Mouse (Mus musculus) forebrain, embryonic 14.5 days (tissue): Measurements from ENCODE around the gene Lect2. TPM values are rescaled to one million over a fixed set of nuclear protein-coding genes. Genes with fewer than 3 reads are reported as not detected.

Source experiments
- ATAC-seq: fragments of 200-750 bp; cut with Nextera tagmentation; 2 replicates; pipeline ENCODE4 v1.8.0; 2017; ENCODE audit warnings: mild to moderate bottlenecking, moderate library complexity
- DNase-seq: peaks from one replicate; pipeline ENCODE4 v3.0.0-alpha.2; 2015; ENCODE audit warnings: low spot score
- H3K27ac ChIP-seq: fragments of 300-500 bp; sonication (generic); 2 replicates; pipeline ENCODE4 v1.5.1; 2014; ENCODE audit warnings: low read depth, mild to moderate bottlenecking, control low read depth, low read length, moderate library complexity
- H3K27me3 ChIP-seq: fragments of 300-500 bp; sonication (generic); replicated peaks from 2 replicates; pipeline ENCODE4 v1.6.1; 2014; ENCODE audit warnings: low read length, control low read depth, mixed read lengths; ENCODE audit not compliant: control insufficient read depth, insufficient read depth
- H3K36me3 ChIP-seq: fragments of 300-500 bp; sonication (generic); 2 replicates; pipeline ENCODE4 v1.6.1; 2014; ENCODE audit warnings: low read length, control low read depth; ENCODE audit not compliant: control insufficient read depth, insufficient read depth
- H3K4me1 ChIP-seq: fragments of 300-500 bp; sonication (generic); 2 replicates; pipeline ENCODE4 v1.6.1; 2014; ENCODE audit warnings: antibody characterized with exemption, low read length, control low read depth; ENCODE audit not compliant: control insufficient read depth, insufficient read depth
- H3K4me2 ChIP-seq: fragments of 300-500 bp; sonication (generic); 2 replicates; pipeline ENCODE4 v1.6.1; 2014; ENCODE audit warnings: mild to moderate bottlenecking, control low read depth, low read length
- H3K4me3 ChIP-seq: fragments of 300-500 bp; sonication (generic); 2 replicates; pipeline ENCODE4 v1.5.1; 2014; ENCODE audit warnings: low read depth, low read length, control low read depth
- H3K9ac ChIP-seq: fragments of 300-500 bp; sonication (generic); 2 replicates; pipeline ENCODE4 v1.6.1; 2014; ENCODE audit warnings: mild to moderate bottlenecking, low read length, control low read depth, moderate library complexity
- H3K9me3 ChIP-seq: fragments of 300-500 bp; sonication (generic); replicated peaks from 2 replicates; pipeline ENCODE4 v1.6.1; 2016; ENCODE audit warnings: low read length, control low read depth, mixed read lengths; ENCODE audit not compliant: control insufficient read depth
- WGBS: fragments of 180-500 bp; shearing (Covaris S2); extraction: QIAGEN DNeasy Blood & Tissue Kit; methylation state at CpG from one replicate; pipeline ENCODE4 v1.1.7; 2014; 5-methylcytosine and 5-hydroxymethylcytosine counted together
- polyA plus RNA-seq: library from polyadenylated mRNA; unstranded; fragments of >200 nt; fragmentation: Nextera tagmentation; extraction: Ambion mirVana; gene quantifications from 2 replicates; pipeline ENCODE4 v1.2.1, GENCODE M21; 2014

The Lect2 gene
- polyA plus RNA-seq, 1 experiment from 2014 or later, result not detected

DNA sequence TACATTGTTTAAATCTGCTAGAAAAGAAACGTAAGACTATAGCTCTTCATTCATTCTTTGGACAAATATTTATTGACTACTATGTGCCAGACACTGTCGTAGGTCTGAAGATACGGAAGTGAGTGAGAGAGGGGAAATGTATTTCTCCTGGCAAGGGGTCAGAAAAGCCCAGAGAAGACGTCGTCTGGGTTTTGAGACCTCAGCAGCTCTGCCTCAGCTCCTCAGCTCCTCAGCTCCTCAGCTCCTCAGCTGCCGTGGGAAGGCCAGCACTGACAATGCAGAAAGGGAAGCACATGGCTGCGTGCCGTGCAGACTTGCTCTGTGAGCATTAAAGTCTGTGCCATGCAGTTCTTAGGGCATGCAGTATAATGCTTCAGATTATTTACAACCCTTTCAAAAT lies 18.6 kb downstream of the Lect2 start:
- H3K9ac ChIP-seq, result no peak overlapping the region
- H3K9me3 ChIP-seq, result no peaks in the 10 kb centered on the region; the same call in 1 of the 2 replicates
- no peaks in the 10 kb centered on the region for H3K4me1 ChIP-seq
- WGBS, result 67% methylated on average over 8 of the region's 8 CpGs
- H3K27me3 ChIP-seq, result no peaks in the 10 kb centered on the region
- no peak overlapping the region for H3K4me3 ChIP-seq
- no peak overlapping the region for H3K4me2 ChIP-seq
- DNase-seq (no peak), ATAC-seq (no peak)
- H3K27ac ChIP-seq, result no peak overlapping the region
- H3K36me3 ChIP-seq, result no peaks in the 10 kb centered on the region

- Histone ChIP-seq H3K9me3 (no peaks in the 10 kb centered on the region), H3K36me3 (no peaks in the 10 kb centered on the region), H3K4me2 (no peak overlapping the region), H3K9ac (no peak overlapping the region), H3K4me3 (no peak overlapping the region), H3K27me3 (no peaks in the 10 kb centered on the region), H3K4me1 (no peaks in the 10 kb centered on the region), H3K27ac (no peak overlapping the region)
- ATAC-seq (no peak), DNase-seq (no peak)
- 82% methylated on average over 4 of the region's 4 CpGs for WGBS
Observed at GRCm38 (mm10) chr13:56529031-56529430, 19.3 kb downstream of the Lect2 start.

GRCm38 (mm10) chr13:56528281-56528680 lies 20.0 kb downstream of the Lect2 start:
- DNase-seq (no peak), ATAC-seq (no peak)
- Histone ChIP-seq H3K4me2 (no peak overlapping the region), H3K27ac (no peak overlapping the region), H3K9me3 (no peaks in the 10 kb centered on the region), H3K9ac (no peak overlapping the region), H3K36me3 (no peaks in the 10 kb centered on the region), H3K4me3 (no peak overlapping the region), H3K27me3 (no peaks in the 10 kb centered on the region), H3K4me1 (no peaks in the 10 kb centered on the region)
- WGBS, result 92% methylated on average over 11 of the region's 11 CpGs

- Histone ChIP-seq H3K36me3 (no peaks in the 10 kb centered on the region), H3K4me3 (no peak overlapping the region), H3K27me3 (no peaks in the 10 kb centered on the region), H3K27ac (no peak overlapping the region), H3K9me3 (no peaks in the 10 kb centered on the region), H3K4me2 (no peak overlapping the region), H3K4me1 (no peaks in the 10 kb centered on the region), H3K9ac (no peak overlapping the region)
- DNase-seq, result no peak
- ATAC-seq, result no peak
- WGBS, result 94% methylated on average over 7 of the region's 7 CpGs
Observed at GRCm38 (mm10) chr13:56527846-56528245, 20.5 kb downstream of the Lect2 start.

- H3K27ac ChIP-seq, result no peak overlapping the region
- no peaks in the 10 kb centered on the region for H3K9me3 ChIP-seq
- H3K4me1 ChIP-seq, result no peaks in the 10 kb centered on the region
- no peak overlapping the region for H3K4me2 ChIP-seq
- H3K27me3 ChIP-seq, result no peaks in the 10 kb centered on the region
- no peak overlapping the region for H3K9ac ChIP-seq
- no peak for ATAC-seq
- no peak overlapping the region for H3K4me3 ChIP-seq
- DNase-seq, result no peak
- 85% methylated on average over 12 of the region's 12 CpGs for WGBS
- no peaks in the 10 kb centered on the region for H3K36me3 ChIP-seq
Observed at GRCm38 (mm10) chr13:56526871-56527270, 21.4 kb downstream of the Lect2 start.

GRCm38 (mm10) chr13:56522821-56523167 lies 25.5 kb downstream of the Lect2 start:
- ATAC-seq, result no peak
- peak overlapping the region; percentile 60 for H3K4me3 ChIP-seq
- H3K27ac ChIP-seq, result no peak overlapping the region
- H3K9ac ChIP-seq, result peak overlapping the region; percentile 71
- H3K4me2 ChIP-seq, result peak overlapping the region; percentile 90
- DNase-seq, result no peak
- 6% methylated on average over 8 of the region's 8 CpGs for WGBS
- no peaks in the 10 kb centered on the region for H3K4me1 ChIP-seq
- H3K36me3 ChIP-seq, result no peaks in the 10 kb centered on the region
- H3K9me3 ChIP-seq, result no peaks in the 10 kb centered on the region
- no peaks in the 10 kb centered on the region for H3K27me3 ChIP-seq

GRCm38 (mm10) chr13:56522081-56522820 lies 26.1 kb downstream of the Lect2 start, which contains the start of gene Fbxl21:
Gene Fbxl21 (plus strand): TSS chr13:56522472.
- Histone ChIP-seq H3K36me3 (no peaks in the 10 kb centered on the region), H3K4me2 (peak within 1 kb of the TSS; percentile 90), H3K27ac (no peak within 1 kb of the TSS), H3K27me3 (no peaks in the 10 kb centered on the region), H3K4me1 (no peaks in the 10 kb centered on the region), H3K9me3 (no peaks in the 10 kb centered on the region), H3K9ac (peak within 1 kb of the TSS; percentile 71), H3K4me3 (peak within 1 kb of the TSS; percentile 60)
- WGBS, result under 1% methylated on average over 55 of the region's 56 CpGs
- ATAC-seq (peak; percentile 99), DNase-seq (peak; percentile 90)

DNA sequence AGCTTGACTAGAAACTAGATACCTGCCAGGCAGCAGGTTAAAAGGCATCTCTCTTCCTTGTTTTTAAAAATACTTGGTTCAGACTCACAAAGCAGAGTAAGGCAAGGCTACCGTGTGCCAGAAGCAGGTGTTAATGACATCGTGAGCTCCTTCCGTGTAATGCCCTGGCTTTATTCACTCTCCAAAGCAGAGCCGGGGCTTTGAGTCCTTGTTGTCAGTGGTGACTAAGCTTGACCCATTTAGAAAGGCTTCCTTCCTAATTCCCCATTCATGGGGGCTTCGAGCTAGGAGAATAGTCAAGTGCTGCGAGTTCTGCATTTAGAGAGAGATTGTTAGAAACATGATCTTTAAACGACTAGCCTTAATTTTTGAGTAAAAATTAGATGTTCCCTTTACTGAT lies 31.5 kb downstream of the Lect2 start:
- Histone ChIP-seq H3K27me3 (no peaks in the 10 kb centered on the region), H3K4me1 (no peaks in the 10 kb centered on the region), H3K4me3 (no peak overlapping the region), H3K27ac (no peak overlapping the region), H3K9me3 (no peaks in the 10 kb centered on the region; the same call in 1 of the 2 replicates), H3K36me3 (no peaks in the 10 kb centered on the region), H3K4me2 (no peak overlapping the region), H3K9ac (no peak overlapping the region)
- ATAC-seq, result no peak
- peak; percentile 20 for DNase-seq
- 4% methylated on average over 7 of the region's 7 CpGs for WGBS

DNA sequence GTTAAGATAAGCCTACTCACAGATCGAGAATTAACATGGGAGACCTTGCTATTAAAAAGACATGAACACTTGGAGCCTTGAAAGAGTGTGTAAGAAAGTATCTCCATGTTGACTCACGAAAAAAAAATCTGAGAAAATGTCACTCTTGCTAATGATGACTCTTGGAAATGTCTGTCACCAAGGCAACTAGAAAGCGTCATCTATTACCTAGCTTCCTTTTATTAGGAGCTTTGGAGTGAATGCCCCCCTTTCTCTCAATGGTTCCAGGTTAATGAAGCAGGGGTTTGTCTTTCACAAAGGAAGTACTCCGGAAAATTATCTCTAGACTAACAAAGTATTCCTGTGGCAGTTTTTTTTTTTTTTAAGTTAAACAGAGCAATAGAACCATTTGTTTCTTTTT lies 32.0 kb downstream of the Lect2 start:
- no peaks in the 10 kb centered on the region; the same call in 1 of the 2 replicates for H3K9me3 ChIP-seq
- WGBS, result 22% methylated on average over 4 of the region's 4 CpGs
- H3K4me1 ChIP-seq, result no peaks in the 10 kb centered on the region
- no peak for ATAC-seq
- no peak overlapping the region for H3K4me2 ChIP-seq
- H3K9ac ChIP-seq, result no peak overlapping the region
- no peak overlapping the region for H3K4me3 ChIP-seq
- no peaks in the 10 kb centered on the region for H3K36me3 ChIP-seq
- no peak overlapping the region for H3K27ac ChIP-seq
- no peaks in the 10 kb centered on the region for H3K27me3 ChIP-seq
- DNase-seq, result peak; percentile 51
